Mouse (Mus musculus): ENCODE results near the gene Cwf19l1. TPM values are rescaled to one million over a fixed set of nuclear protein-coding genes. Genes with fewer than 3 reads are reported as not detected.

The Cwf19l1 gene
- polyA plus RNA-seq, 1 experiment from 2014 or later: 40.4 TPM

DNA sequence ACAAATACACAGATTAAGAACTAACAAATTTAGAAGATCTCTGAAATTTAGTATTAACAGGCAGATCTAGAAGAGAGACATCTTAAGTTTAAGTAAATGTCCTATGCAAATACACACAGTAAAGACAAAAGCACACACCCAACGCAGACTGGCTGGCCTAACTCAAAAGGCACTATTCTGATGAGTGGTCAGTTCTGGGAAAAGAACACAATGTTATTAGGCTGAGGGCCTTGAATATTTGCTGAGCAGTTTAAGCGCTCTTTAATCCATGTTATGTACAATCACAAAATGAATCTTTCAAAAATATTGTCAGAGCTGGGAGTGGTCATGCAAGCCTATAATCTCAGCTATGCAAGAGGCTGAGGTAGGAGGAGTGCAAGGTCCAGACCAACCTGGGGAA lies 70.9 kb downstream of the Cwf19l1 start:
- no peak for DNase-seq (ENCODE audit: low spot score)
- WGBS: 95% methylated on average over 2 of the region's 2 CpGs
- no peak overlapping the region for H3K4me2 ChIP-seq (ENCODE audit: low read depth, severe bottlenecking)

GRCm38 (mm10) chr19:44063773-44064172 lies 71.9 kb downstream of the Cwf19l1 start:
- Histone ChIP-seq H3K4me2 (ENCODE audit: low read depth, severe bottlenecking) (no peak overlapping the region), H3K9ac (ENCODE audit: low read length) (no peak overlapping the region), H3K4me3 (ENCODE audit: low read depth, low read length) (no peak overlapping the region), H3K4me1 (ENCODE audit: control insufficient read depth, insufficient read depth, low read length) (0 out of 2 replicates have a peak, but pooled peaks cover 4% of the 10 kb centered on the region), H3K27ac (replicated peaks; ENCODE audit: low read depth, low read length) (no peak overlapping the region), H3K9me3 (ENCODE audit: control insufficient read depth, low read length) (no peaks in the 10 kb centered on the region), H3K36me3 (ENCODE audit: control insufficient read depth, insufficient read depth, low read length) (peaks cover 4% of the 10 kb centered on the region; the same call in 1 of the 2 replicates), H3K27me3 (ENCODE audit: control insufficient read depth, insufficient read depth, low read length) (no peaks in the 10 kb centered on the region)
- DNase-seq (ENCODE audit: low spot score): no peak
- 90% methylated on average over 7 of the region's 7 CpGs for WGBS
- no peak for ATAC-seq (ENCODE audit: insufficient number of reproducible peaks, low FRiP score, low TSS enrichment, low read depth)

More for the DNA sequence above, 70.9 kb downstream of the Cwf19l1 start:
- no peaks in the 10 kb centered on the region for H3K27me3 ChIP-seq (ENCODE audit: control insufficient read depth, insufficient read depth, low read length)
- H3K4me3 ChIP-seq (ENCODE audit: low read depth, low read length): no peak overlapping the region
- ATAC-seq (ENCODE audit: insufficient number of reproducible peaks, low FRiP score, low TSS enrichment, low read depth): no peak
- H3K9ac ChIP-seq (ENCODE audit: low read length): no peak overlapping the region
- 0 out of 2 replicates have a peak, but pooled peaks cover 4% of the 10 kb centered on the region for H3K4me1 ChIP-seq (ENCODE audit: control insufficient read depth, insufficient read depth, low read length)
- H3K27ac ChIP-seq (replicated peaks; ENCODE audit: low read depth, low read length): no peak overlapping the region
- H3K9me3 ChIP-seq (ENCODE audit: control insufficient read depth, low read length): no peaks in the 10 kb centered on the region
- H3K36me3 ChIP-seq (ENCODE audit: control insufficient read depth, insufficient read depth, low read length): peaks cover 4% of the 10 kb centered on the region; the same call in 1 of the 2 replicates

- no peaks in the 10 kb centered on the region for H3K4me1 ChIP-seq (ENCODE audit: control insufficient read depth, insufficient read depth, low read length)
- ATAC-seq (ENCODE audit: insufficient number of reproducible peaks, low FRiP score, low TSS enrichment, low read depth) (no peak), DNase-seq (ENCODE audit: low spot score) (no peak)
- no peak overlapping the region for H3K4me3 ChIP-seq (ENCODE audit: low read depth, low read length)
- WGBS: 91% methylated on average over 3 of the region's 3 CpGs
- H3K27ac ChIP-seq (replicated peaks; ENCODE audit: low read depth, low read length): no peak overlapping the region
- H3K36me3 ChIP-seq (ENCODE audit: control insufficient read depth, insufficient read depth, low read length): peaks cover 4% of the 10 kb centered on the region; the same call in 1 of the 2 replicates
- no peak overlapping the region for H3K9ac ChIP-seq (ENCODE audit: low read length)
- no peaks in the 10 kb centered on the region for H3K9me3 ChIP-seq (ENCODE audit: control insufficient read depth, low read length)
- no peak overlapping the region for H3K4me2 ChIP-seq (ENCODE audit: low read depth, severe bottlenecking)
- H3K27me3 ChIP-seq (ENCODE audit: control insufficient read depth, insufficient read depth, low read length): no peaks in the 10 kb centered on the region
Observed at GRCm38 (mm10) chr19:44060226-44060625, 75.5 kb downstream of the Cwf19l1 start.

Other genes starting within 250 kb of the Cwf19l1 start
- 25.1 and 26.0 TPM in 2 replicates for gene Dnmbp, start 195.7 kb downstream of the Cwf19l1 start, polyA plus RNA-seq (2014; fragmentation: Nextera tagmentation; extraction: Ambion mirVana)
- gene Cpn1, start 149.3 kb downstream of the Cwf19l1 start, polyA plus RNA-seq (2014; fragmentation: Nextera tagmentation; extraction: Ambion mirVana): not detected in 2 replicates
- 0.12 and 0.13 TPM in 2 replicates for gene Cyp2c23, start 106.7 kb downstream of the Cwf19l1 start, polyA plus RNA-seq (2014; fragmentation: Nextera tagmentation; extraction: Ambion mirVana)
- gene Erlin1, start 66.1 kb downstream of the Cwf19l1 start, polyA plus RNA-seq (2014; fragmentation: Nextera tagmentation; extraction: Ambion mirVana): 20.1 and 20.9 TPM in 2 replicates
- gene Chuk, start 28.4 kb downstream of the Cwf19l1 start, polyA plus RNA-seq (2014; fragmentation: Nextera tagmentation; extraction: Ambion mirVana): 44.3 and 47.9 TPM in 2 replicates
- 110 and 112 TPM in 2 replicates for gene Bloc1s2, start 10.6 kb upstream of the Cwf19l1 start, polyA plus RNA-seq (2014; fragmentation: Nextera tagmentation; extraction: Ambion mirVana)
- gene Pkd2l1, start 56.6 kb upstream of the Cwf19l1 start, polyA plus RNA-seq (2014; fragmentation: Nextera tagmentation; extraction: Ambion mirVana): not detected in 2 replicates
- gene Scd3, start 67.4 kb upstream of the Cwf19l1 start, polyA plus RNA-seq (2014; fragmentation: Nextera tagmentation; extraction: Ambion mirVana): 0.40 TPM in 1 of 2 replicates, not detected in the other
- 309 and 322 TPM in 2 replicates for gene Scd2, start 157.8 kb upstream of the Cwf19l1 start, polyA plus RNA-seq (2014; fragmentation: Nextera tagmentation; extraction: Ambion mirVana)
- gene Scd4, start 197.2 kb upstream of the Cwf19l1 start, polyA plus RNA-seq (2014; fragmentation: Nextera tagmentation; extraction: Ambion mirVana): 0.09 TPM in 1 of 2 replicates, not detected in the other